Mouse (Mus musculus): ENCODE results near the gene Mga. TPM values are rescaled to one million over a fixed set of nuclear protein-coding genes. Genes with fewer than 3 reads are reported as not detected.

Gene Mga
- 10 to 100 TPM; 35.6 to 44.5 TPM for polyA plus RNA-seq (2017; shearing (Covaris generic))

DNA sequence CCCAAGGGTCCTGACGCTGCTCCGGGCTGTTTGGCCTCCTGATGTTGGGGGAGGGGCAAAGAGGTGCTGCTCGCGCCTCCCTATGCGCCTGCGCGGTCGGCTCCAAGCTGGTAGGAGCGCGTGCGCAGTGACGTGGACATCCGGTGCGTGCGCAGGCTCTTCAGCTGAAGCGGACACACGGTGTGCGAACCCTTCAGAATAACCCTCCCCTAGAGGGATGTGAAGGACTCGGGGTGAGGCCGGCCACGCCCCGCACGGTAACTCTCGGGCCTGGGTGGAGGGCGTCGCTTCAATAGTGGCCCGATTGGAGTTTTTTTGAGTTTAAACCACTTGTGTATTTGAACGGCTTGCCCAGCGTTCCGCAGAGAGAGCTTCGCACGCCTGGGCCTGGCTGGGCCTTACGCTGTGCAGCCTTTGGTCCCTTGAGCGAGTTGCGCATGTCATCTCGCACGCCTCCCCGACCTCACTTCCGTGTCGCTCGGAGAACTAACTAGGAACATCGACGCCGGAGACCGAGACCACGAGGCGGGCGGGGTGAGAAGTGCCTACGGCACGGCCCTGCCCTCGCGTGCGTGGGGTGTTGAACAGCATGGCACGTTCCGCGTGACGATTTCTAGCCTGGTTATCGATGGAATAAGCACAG is at the start of gene Mga:
TSS of gene Mga (plus strand) at position 139 of the 643 bp plus-strand sequence.

DNA sequence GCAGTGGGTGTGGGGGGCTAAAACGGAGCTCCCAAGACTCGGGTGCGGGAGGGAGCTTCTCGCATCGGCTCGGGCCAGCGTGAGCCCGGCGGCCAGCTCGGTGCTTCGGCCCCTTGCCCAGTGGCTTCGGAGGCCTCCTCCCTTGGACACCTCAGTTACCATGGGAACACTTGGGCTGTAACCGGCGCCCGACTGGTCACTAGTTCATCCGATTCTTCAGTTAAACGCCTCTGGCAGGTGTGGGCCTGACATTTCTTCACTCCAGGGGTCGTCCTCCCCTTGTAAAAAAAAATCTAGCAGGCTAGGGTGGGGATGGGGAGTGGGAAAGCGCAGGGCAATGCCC is 75.5 kb downstream of the Mga start, which contains the start of gene Mapkbp1:
TSS of gene Mapkbp1 (plus strand) at position 163 of the 343 bp plus-strand sequence.

Other genes starting within 250 kb of the Mga start
- 10 to 100 TPM; 29.0 to 30.9 TPM for gene Ndufaf1, start 234.4 kb upstream of the Mga start, polyA plus RNA-seq (2017; shearing (Covaris generic))
- 10 to 100 TPM; 56.4 to 67.5 TPM for gene Rtf1, start 222.2 kb upstream of the Mga start, polyA plus RNA-seq (2017; shearing (Covaris generic))
- gene Itpka, start 154.9 kb upstream of the Mga start, polyA plus RNA-seq (2017; shearing (Covaris generic)) = under 1 TPM; 0.16 to 0.84 TPM
- 1 to 10 TPM in 1 of 2 experiments, under 1 TPM in 1; 0.58 to 1.4 TPM for gene Ltk, start 136.8 kb upstream of the Mga start, polyA plus RNA-seq (2017; shearing (Covaris generic))
- gene Rpap1, start 109.7 kb upstream of the Mga start, polyA plus RNA-seq (2017; shearing (Covaris generic)) = 10 to 100 TPM; 26.4 to 34.6 TPM
- 1 to 10 TPM; 6.3 to 6.8 TPM for gene Tyro3, start 99.5 kb upstream of the Mga start, polyA plus RNA-seq (2017; shearing (Covaris generic))
- 1 to 10 TPM; 5.3 to 6.0 TPM for gene Mapkbp1, start 75.5 kb downstream of the Mga start, polyA plus RNA-seq (2017; shearing (Covaris generic))
- gene Jmjd7, start 130.3 kb downstream of the Mga start, polyA plus RNA-seq (2017; shearing (Covaris generic)) = 10 to 100 TPM; 11.4 to 15.3 TPM
- 1 to 10 TPM; 3.7 to 5.8 TPM for gene Gm28042, start 130.3 kb downstream of the Mga start, polyA plus RNA-seq (2017; shearing (Covaris generic))
- gene Pla2g4b, start 136.2 kb downstream of the Mga start, polyA plus RNA-seq (2017; shearing (Covaris generic)) = 1 to 10 TPM; 3.1 to 3.5 TPM